Mouse (Mus musculus): Measurements from ENCODE around the gene Rnf217.

Rnf217 gene

GRCm38 (mm10) chr10:31553302-31553701, 55.7 kb downstream of the Rnf217 start:
- DNase-seq: no peak

GRCm38 (mm10) chr10:31551850-31552249, 57.1 kb downstream of the Rnf217 start:
- no peak for DNase-seq

GRCm38 (mm10) chr10:31551362-31551761, 57.6 kb downstream of the Rnf217 start:
- DNase-seq: no peak

GRCm38 (mm10) chr10:31547156-31547555, 61.8 kb downstream of the Rnf217 start:
- no peak for DNase-seq

GRCm38 (mm10) chr10:31544149-31544942, 64.6 kb downstream of the Rnf217 start:
- DNase-seq: no peak

- DNase-seq: no peak
Measured at GRCm38 (mm10) chr10:31540518-31540917, 68.5 kb downstream of the Rnf217 start.

- DNase-seq: no peak
Measured at GRCm38 (mm10) chr10:31539351-31539750, 69.6 kb downstream of the Rnf217 start.

GRCm38 (mm10) chr10:31538721-31539120, 70.3 kb downstream of the Rnf217 start:
- DNase-seq: no peak

GRCm38 (mm10) chr10:31538243-31538642, 70.7 kb downstream of the Rnf217 start:
- no peak for DNase-seq

GRCm38 (mm10) chr10:31537213-31537612, 71.8 kb downstream of the Rnf217 start:
- DNase-seq: no peak

GRCm38 (mm10) chr10:31535046-31535445, 73.9 kb downstream of the Rnf217 start:
- DNase-seq: no peak

- no peak for DNase-seq
Measured at GRCm38 (mm10) chr10:31533270-31533826, 75.6 kb downstream of the Rnf217 start.

- DNase-seq: no peak
Measured at GRCm38 (mm10) chr10:31532782-31533181, 76.2 kb downstream of the Rnf217 start.

GRCm38 (mm10) chr10:31528297-31528984, 80.5 kb downstream of the Rnf217 start:
- DNase-seq: no peak

- no peak for DNase-seq
Measured at GRCm38 (mm10) chr10:31525705-31526104, 83.3 kb downstream of the Rnf217 start.

- DNase-seq: peak; percentile 24 to 43
Measured at GRCm38 (mm10) chr10:31519420-31519819, 89.6 kb downstream of the Rnf217 start.

GRCm38 (mm10) chr10:31518210-31518609, 90.8 kb downstream of the Rnf217 start:
- DNase-seq: no peak

- DNase-seq: peak; percentile 11 to 49
Measured at GRCm38 (mm10) chr10:31517192-31517591, 91.8 kb downstream of the Rnf217 start.

- DNase-seq: no peak
Measured at GRCm38 (mm10) chr10:31515897-31516296, 93.1 kb downstream of the Rnf217 start.

- peak in 1 of 2 experiments; percentile 7 for DNase-seq
Measured at GRCm38 (mm10) chr10:31504134-31504551, 104.8 kb downstream of the Rnf217 start.

- no peak for DNase-seq
Measured at GRCm38 (mm10) chr10:31503542-31504133, 105.3 kb downstream of the Rnf217 start.

- DNase-seq: no peak
Measured at GRCm38 (mm10) chr10:31501644-31502043, 107.3 kb downstream of the Rnf217 start.

GRCm38 (mm10) chr10:31496931-31497330, 112.1 kb downstream of the Rnf217 start:
- no peak for DNase-seq
